Mouse (Mus musculus): Measurements from ENCODE around the gene Aagab.

DNA sequence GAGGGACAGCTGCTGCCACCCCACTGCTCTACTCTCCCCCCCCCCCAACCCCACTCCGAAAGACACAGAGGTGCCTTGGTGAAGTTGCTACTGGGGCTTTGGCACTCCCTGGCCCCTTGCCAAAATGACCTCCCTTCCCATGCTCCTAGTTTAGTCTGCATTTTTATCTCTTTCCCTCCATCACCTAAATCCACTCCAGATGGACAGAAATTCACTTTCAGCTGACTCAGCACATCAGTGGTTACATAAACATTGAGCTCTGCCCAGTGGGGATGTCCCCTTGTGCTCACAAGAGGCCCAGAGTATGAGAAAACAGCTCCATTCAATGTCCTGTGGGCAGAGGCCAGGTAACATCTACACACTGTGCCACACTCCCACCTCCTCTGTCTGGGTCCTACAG is 52.6 kb downstream of the Aagab start:
- TF ChIP-seq EP300 (IDR thresholded peaks at IDR 0.05; ENCODE audit: low read depth): no peak
- TF ChIP-seq CTCF (IDR thresholded peaks at IDR 0.05; ENCODE audit: low read depth): no peak
